Mouse (Mus musculus) megakaryocyte, embryonic 14.5 days (primary cell): Measurements from ENCODE around the gene Setd2.

Experiments
- FLI1 ChIP-seq: IDR thresholded peaks from 2 replicates; pipeline ENCODE4 v1.6.1; 2012; ENCODE audit warnings: low read length, inconsistent platforms, mixed read lengths
- GATA1 ChIP-seq: IDR thresholded peaks from 3 replicates; pipeline ENCODE4 v1.6.1; 2012; ENCODE audit warnings: mixed read lengths, low read length, inconsistent platforms, borderline replicate concordance

GRCm38 (mm10) chr9:110631651-110632275, 99.4 kb downstream of the Setd2 start:
- TF ChIP-seq FLI1 (no peak), GATA1 (no peak)
